Mouse (Mus musculus) fibroblast of lung, adult 2 months (primary cell): ENCODE measurements around the gene Ppp2r5c.

Source experiments
- DNase-seq: peaks from one replicate; pipeline ENCODE4 v3.0.0-alpha.2; 2011; ENCODE audit warnings: low read depth

Ppp2r5c gene

DNA sequence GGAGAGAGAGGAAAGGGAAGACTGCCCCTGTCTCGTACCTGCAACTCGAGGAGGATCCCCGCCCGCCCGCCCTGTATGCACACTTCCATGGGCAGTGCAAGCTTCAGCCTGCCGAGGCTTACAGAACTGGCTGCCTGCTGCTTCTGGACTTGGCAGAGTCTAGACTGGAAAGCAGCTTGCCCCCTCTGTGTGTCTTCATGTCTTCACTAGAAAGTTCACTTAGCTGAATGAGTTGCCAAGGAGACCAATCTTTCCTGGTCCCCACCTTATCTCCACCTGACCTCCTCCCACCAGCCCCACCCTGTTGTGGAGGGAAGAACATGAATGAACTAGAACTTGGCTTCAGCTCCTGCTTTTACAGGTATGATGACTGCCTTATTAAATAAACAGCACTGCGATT is 66.0 kb downstream of the Ppp2r5c start:
- DNase-seq: no peak

- DNase-seq: no peak
These were observed 68.8 kb downstream of the Ppp2r5c start for GRCm38 (mm10) chr12:110515676-110516075.

DNA sequence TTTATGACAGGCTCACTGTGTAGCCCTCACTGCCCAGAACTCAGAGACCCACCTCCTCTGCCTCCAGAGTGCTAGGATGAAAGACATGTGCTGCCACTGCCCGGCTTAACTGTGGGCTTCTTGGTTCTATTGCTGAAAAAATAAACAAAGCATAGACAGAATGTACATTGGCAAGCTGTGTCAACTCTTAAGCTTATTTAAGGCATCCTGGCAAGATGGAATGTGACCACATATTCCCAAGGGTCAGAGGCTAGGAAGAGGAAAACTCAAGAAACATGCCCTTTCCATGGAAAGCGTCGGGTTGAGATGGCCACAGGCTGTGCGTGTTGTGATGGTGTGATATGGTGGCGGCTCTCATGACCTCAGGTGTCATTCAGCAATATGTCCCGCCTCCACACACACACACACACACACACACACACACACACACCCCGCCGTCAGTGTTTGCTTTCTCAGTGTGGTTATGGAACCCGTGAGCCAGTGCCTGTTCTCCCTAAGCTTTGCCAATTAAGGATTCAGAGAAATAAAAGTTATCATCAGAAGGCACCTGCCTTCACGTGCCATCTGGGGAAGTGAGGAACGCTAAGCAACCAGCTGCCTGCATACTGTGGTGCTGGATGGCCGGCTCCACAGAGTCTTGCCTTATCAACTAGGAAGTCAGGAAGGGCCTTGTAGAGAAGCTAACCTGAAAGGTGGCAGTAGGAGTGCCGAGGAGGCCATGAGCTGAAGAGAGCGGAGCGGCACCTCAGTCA is 73.5 kb downstream of the Ppp2r5c start:
- no peak for DNase-seq

DNA sequence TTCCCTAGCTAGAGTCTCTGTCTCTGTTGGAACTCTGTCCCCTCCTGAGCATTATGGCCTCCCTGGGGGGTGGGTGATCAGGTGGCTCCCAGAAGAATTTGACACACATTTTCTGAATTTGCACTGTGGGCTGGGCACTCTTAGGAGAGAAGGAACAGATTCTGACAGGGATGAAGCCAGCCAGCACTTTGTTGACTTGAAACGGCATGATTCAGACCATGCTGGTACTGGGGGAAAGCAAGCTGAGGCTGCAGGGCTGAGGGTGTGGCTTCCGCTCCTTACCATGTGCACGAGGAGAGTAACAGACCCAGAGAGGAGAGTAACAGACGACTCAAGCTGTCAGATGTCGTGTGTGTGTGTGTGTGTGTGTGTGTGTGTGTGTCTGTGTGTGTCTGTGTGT is 76.6 kb downstream of the Ppp2r5c start:
- DNase-seq: no peak

GRCm38 (mm10) chr12:110532711-110533110 is 85.8 kb downstream of the Ppp2r5c start:
- no peak for DNase-seq

DNA sequence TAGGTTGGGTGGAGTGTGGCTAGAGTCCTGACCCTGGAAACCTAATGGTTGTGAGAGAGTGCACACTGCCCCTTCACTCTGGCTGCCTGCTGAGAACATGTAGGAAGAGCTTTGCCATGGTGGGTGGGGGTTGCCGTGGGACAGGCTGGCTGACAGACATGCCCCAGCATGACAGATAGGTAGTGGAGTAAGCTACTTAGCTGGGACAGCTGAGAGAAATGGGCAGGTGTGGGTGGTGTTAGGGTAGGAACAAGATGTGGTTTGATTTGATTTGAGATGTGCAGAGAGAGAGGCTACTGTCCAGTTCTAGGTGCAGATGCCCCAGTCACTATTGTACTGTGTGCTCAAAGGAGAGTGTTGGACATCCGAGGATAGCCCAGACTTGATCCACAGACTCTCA is 86.2 kb downstream of the Ppp2r5c start:
- DNase-seq: no peak

DNA sequence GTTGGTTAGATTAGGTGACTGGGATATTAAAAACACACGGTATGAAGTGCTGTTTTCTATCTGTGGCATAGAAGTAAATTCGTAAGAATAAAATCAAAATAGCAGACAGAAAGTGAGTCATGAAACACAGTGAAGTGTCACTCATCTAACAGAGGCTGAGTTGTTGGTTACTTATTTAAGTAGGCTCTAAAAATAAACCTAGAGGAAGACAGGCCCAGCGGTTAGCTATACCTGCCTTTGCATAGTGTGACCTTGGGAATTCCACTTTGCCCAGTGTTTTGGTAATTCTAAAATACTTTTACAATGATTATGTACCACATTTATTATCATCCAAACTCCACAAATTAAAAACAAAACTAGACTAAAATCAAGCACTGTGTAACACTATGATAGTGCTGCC is 86.9 kb downstream of the Ppp2r5c start:
- DNase-seq: no peak

DNA sequence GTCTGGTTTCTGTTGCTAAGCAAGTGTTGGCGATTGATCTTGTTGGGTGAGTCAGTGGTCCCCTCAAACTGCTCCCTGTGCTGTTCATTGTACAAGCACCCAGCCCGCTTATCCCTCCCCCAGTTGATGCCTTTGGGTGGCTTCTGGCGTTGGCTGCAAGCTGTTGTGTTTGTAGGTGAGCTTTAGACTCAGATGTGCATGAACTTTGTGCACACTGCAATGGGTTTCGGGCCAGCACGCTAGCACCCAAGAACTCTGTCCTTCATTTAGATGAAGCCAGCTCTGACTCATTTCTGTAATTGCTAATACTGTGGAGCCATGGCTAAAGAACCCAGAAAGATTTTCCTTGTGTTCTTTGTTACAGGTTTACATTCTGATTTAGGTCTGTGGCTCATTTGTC is 88.4 kb downstream of the Ppp2r5c start:
- DNase-seq: no peak

GRCm38 (mm10) chr12:110537751-110538150 is 90.8 kb downstream of the Ppp2r5c start:
- no peak for DNase-seq

GRCm38 (mm10) chr12:110539346-110539745 is 92.4 kb downstream of the Ppp2r5c start:
- no peak for DNase-seq

DNA sequence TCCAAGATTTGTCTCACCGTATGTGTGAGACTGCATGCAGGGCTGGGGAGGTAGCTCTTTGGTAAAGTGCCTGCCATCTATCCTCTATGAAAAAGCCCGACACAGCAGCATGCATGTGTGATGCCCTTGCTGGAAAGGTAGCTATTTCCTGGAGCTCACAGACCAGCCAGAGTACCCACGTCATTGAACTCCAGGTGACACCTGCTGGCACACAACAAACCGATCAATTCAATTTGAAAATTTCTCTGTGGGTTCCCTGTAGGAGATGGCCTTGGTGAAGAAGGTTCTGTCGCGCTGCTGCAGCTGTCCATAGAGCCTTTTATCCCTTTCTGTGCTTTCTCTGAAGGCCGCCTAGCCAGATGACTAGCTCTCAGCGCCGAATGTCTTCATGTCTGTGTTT is 92.9 kb downstream of the Ppp2r5c start:
- no peak for DNase-seq

DNA sequence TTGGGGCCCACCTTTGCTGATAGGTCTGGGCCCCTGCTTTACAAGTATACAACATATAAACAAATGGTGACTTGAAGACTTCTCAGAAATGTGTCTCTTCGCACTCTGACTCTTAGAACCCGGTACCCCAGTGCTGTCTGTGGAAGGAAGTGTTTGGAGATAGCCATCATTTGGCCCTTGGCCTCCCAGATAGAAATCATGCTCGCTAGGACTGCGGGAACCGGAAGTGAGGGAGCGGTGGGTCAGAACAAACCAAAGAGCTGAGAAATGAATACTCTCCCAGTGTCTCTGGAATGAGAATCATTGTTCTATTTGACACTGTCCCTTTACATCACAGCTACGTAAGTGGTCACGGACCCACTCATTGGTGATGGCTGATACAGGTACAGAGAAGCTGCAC is 93.4 kb downstream of the Ppp2r5c start:
- no peak for DNase-seq

GRCm38 (mm10) chr12:110541001-110541400 is 94.1 kb downstream of the Ppp2r5c start:
- DNase-seq: no peak

GRCm38 (mm10) chr12:110541528-110541927 is 94.6 kb downstream of the Ppp2r5c start:
- no peak for DNase-seq

DNA sequence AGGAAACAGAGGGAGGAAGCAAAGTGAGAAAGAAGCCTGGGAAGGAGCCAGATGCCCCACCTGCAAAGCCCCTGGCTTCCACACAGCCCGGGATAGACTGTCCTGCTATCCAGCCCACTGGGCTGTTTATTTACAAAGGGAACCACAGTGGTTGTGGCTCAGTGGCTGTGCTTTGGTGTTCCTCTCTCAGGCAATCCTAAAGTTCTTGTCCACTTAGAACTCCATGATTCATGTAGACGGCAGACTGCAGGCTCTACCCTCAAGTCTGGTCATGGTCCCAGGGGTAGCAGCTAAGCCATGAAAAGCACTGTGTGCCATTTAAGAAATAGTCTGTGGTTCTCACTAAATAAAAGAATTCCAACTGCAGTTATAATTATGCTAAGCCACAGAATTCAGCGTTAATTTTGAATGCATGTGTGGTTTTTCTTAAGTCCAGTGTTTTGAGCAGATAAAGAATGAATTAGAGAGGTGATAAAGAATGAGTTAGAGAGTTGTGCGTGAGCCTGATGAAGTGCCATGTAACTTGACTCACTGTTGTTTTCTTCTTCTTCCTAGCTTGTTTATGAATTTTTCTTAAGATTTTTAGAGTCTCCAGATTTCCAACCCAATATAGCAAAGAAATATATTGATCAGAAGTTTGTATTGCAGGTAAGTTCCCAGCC is 98.3 kb downstream of the Ppp2r5c start:
- no peak for DNase-seq

DNA sequence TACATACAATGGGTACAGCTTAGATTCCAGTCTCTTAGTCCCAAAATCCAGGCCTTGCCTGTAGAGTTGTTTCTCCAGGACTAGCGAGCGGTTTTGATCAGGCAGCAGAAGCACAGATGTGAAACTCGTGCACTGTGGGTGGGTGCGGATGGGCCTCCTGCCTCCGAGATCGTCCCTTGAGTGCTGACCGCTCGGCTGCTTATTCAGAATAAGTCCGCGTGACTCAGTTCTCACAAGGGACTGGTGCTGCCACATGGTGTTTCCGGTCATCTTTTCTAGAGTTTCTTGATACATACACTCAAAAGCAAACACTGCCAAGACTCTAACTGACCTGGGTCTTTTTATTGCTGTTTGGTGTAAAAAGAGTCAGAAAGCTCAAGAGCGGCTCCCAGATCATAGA is 100.7 kb downstream of the Ppp2r5c start:
- no peak for DNase-seq

DNA sequence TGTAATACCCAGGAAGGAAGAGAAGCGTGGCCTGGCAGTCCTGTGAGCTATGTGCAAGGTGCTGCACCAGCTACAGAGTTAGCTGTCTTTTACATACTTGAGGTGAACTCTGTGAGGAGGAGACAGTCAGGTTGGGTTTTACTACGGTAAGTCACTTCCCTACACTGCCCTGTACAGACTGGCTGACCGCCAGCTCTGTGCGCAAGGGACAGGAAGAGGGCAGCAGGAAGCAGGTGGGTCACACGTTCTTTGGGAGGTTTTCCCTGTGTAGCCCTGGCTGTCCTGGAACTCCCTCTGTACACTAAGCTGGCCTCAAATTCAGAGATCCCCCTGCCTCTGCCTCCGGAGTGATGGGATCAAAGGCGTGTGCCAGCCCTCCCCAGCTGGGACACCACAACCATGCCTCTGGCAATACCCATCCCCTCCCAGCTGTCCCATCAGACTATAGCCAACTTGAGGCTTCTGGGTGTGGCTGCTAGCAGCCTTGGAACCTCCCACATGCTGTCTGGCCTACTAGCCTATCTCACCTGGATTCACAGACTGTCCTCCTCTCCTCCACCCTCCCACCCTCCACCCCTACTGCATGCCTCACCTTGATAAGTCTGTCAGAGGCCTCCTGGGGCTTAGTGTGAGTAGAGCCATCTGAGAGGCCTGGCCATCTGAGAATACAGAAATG is 102.7 kb downstream of the Ppp2r5c start:
- DNase-seq: no peak

GRCm38 (mm10) chr12:110550364-110550763 is 103.4 kb downstream of the Ppp2r5c start:
- DNase-seq: no peak

DNA sequence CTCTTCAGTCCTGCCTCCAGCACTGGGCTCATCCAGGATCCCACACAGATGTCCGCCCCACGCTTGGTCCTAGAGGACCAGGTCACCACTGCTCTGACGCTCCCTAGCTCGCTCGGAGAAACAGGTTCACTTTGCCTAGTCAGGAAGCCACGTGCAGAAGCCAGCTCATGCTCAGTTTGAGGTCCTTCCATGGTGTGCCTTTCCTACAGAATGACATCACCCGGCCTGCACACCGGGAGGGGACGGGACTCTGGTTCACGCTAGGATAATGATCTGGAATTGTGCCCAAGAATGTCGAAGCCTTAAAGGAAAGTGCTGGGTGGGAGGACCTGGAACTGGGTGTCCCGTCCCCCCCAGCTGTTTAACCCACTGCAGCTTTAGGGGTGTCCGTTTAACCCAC is 105.2 kb downstream of the Ppp2r5c start:
- no peak for DNase-seq

DNA sequence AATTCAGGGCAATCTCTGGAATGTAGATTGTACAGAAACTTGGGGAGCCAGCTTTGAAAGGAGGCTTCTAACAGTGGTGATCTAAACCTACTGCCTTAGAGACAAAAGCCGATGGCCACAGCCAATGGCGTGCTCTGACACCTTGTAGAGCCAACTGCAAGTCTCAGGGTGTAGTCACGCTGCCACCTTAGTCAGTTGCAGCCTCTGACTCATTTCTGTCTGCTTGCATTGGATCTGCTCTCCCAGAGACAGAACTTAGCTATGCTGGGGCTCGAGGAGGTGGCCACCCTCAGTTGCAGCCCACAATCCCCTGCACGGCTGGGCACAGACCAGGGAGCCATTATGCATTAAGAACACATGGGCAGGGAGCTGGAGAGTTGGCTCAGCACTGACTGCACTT is 106.4 kb downstream of the Ppp2r5c start:
- DNase-seq: no peak

DNA sequence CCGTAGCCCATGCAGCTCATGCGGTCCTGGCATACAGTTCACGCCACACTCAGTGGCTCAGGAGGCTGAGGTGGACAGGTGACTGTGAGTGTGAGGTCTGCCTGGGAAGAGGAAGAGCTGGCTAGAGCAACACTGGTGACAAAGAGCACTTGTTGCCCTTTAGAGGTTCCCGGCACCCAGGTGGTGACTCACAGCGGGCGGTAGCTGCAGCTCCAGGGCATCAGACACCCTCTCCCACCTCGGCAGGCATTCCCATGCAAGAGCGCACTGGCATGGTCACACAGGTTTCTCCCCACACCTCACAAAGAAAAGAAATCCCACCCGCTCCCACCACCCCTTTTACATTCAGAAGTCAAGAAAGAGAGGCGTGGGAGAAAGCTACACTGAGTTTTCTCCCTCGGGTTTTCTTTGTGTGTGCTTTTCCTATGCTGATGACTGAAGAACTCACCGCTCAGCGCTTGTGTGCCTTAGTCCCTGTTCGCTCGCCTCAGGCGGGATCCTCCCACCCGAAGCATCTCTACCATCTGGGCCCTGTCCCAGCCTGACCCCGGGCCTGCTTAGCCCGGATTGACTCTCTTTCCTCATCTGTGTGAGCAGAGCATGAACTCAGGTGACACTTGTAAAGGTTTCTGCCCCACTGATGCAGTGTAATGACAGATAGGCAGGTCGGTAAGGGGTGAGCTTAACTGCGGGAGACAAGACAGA is 108.8 kb downstream of the Ppp2r5c start:
- DNase-seq: no peak

DNA sequence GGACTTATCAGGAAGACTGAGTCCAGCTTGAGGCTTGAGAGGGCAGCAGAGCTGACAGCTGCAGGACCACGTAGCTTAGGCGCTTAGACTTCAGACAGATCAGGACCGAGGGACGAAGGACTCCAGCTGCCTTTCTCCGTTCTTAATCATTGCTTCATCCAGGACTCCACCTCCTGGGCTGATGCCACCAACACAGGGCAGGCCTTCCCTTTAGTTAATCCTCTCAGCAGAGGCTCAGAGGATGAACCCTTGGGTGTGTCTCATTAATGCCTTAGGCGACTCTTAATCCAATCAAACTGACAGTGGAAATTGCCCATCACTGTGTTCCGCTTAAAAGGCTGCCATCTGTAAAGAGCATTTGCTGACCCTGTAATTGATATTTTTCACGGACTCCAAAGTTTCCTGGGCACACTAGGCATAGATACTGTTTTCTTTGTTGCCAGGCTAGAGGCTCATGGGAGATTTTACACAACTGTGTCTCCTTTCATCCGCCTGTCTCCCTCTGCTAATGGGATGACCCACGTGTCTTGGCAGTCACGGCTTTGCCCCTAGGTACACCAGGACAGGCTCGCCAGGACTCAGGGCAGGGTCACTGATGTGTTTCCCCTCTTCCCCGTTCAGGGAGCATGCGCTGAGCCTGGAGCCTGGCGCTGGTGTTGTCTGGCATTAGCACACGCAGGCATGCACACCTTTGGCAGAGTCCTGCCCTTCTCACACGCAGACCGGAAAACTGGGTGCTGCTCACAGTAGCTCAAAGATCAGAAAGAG is 110.1 kb downstream of the Ppp2r5c start:
- no peak for DNase-seq
